Mouse (Mus musculus): ENCODE data around the gene Ifit2. TPM values are rescaled to one million over a fixed set of nuclear protein-coding genes. Genes with fewer than 3 reads are reported as not detected.

Gene Ifit2
- polyA plus RNA-seq, 1 experiment from 2014 or later: 3.7 TPM

GRCm38 (mm10) chr19:34554061-34554460, 3.6 kb downstream of the Ifit2 start:
- H3K27me3 ChIP-seq (ENCODE audit: control insufficient read depth, insufficient read depth, low read length): no peaks in the 10 kb centered on the region
- no peak overlapping the region for H3K27ac ChIP-seq (ENCODE audit: low read depth, low read length)
- no peak for DNase-seq (ENCODE audit: low spot score)
- no peak overlapping the region for H3K4me2 ChIP-seq (replicated peaks; ENCODE audit: low read depth, low read length)
- no peak overlapping the region for H3K9ac ChIP-seq (ENCODE audit: low read depth, low read length)
- no peaks in the 10 kb centered on the region for H3K9me3 ChIP-seq (ENCODE audit: control insufficient read depth, low read length)
- no peak for ATAC-seq (ENCODE audit: low FRiP score)
- no peaks in the 10 kb centered on the region for H3K4me1 ChIP-seq (replicated peaks; ENCODE audit: control insufficient read depth, insufficient read depth, low read length)
- no peaks in the 10 kb centered on the region for H3K36me3 ChIP-seq (ENCODE audit: control insufficient read depth, insufficient read depth, low read length)
- no peak overlapping the region for H3K4me3 ChIP-seq (ENCODE audit: low read depth, low read length)

GRCm38 (mm10) chr19:34556621-34557020, 6.1 kb downstream of the Ifit2 start:
- Histone ChIP-seq H3K27me3 (ENCODE audit: control insufficient read depth, insufficient read depth, low read length) (no peaks in the 10 kb centered on the region), H3K4me2 (replicated peaks; ENCODE audit: low read depth, low read length) (no peak overlapping the region), H3K9ac (ENCODE audit: low read depth, low read length) (no peak overlapping the region), H3K4me3 (ENCODE audit: low read depth, low read length) (no peak overlapping the region), H3K9me3 (ENCODE audit: control insufficient read depth, low read length) (no peaks in the 10 kb centered on the region), H3K36me3 (ENCODE audit: control insufficient read depth, insufficient read depth, low read length) (no peaks in the 10 kb centered on the region), H3K4me1 (replicated peaks; ENCODE audit: control insufficient read depth, insufficient read depth, low read length) (no peaks in the 10 kb centered on the region), H3K27ac (ENCODE audit: low read depth, low read length) (no peak overlapping the region)
- no peak for ATAC-seq (ENCODE audit: low FRiP score)
- WGBS: 86% methylated on average over 3 of the region's 3 CpGs
- DNase-seq (ENCODE audit: low spot score): no peak

GRCm38 (mm10) chr19:34562556-34562955, 12.1 kb downstream of the Ifit2 start:
- DNase-seq (ENCODE audit: low spot score) (no peak), ATAC-seq (ENCODE audit: low FRiP score) (no peak)
- Histone ChIP-seq H3K27ac (ENCODE audit: low read depth, low read length) (no peak overlapping the region), H3K9me3 (ENCODE audit: control insufficient read depth, low read length) (no peaks in the 10 kb centered on the region), H3K4me1 (replicated peaks; ENCODE audit: control insufficient read depth, insufficient read depth, low read length) (no peaks in the 10 kb centered on the region), H3K4me2 (replicated peaks; ENCODE audit: low read depth, low read length) (no peak overlapping the region), H3K36me3 (ENCODE audit: control insufficient read depth, insufficient read depth, low read length) (no peaks in the 10 kb centered on the region), H3K9ac (ENCODE audit: low read depth, low read length) (no peak overlapping the region), H3K27me3 (ENCODE audit: control insufficient read depth, insufficient read depth, low read length) (no peaks in the 10 kb centered on the region), H3K4me3 (ENCODE audit: low read depth, low read length) (no peak overlapping the region)

GRCm38 (mm10) chr19:34566178-34566784, 15.8 kb downstream of the Ifit2 start:
- no peaks in the 10 kb centered on the region for H3K36me3 ChIP-seq (ENCODE audit: control insufficient read depth, insufficient read depth, low read length)
- no peak overlapping the region for H3K4me3 ChIP-seq (ENCODE audit: low read depth, low read length)
- no peak overlapping the region for H3K9ac ChIP-seq (ENCODE audit: low read depth, low read length)
- no peaks in the 10 kb centered on the region for H3K4me1 ChIP-seq (replicated peaks; ENCODE audit: control insufficient read depth, insufficient read depth, low read length)
- no peak for ATAC-seq (ENCODE audit: low FRiP score)
- whole genome bisulfite sequencing: 83% methylated on average over 1 of the region's 1 CpGs
- no peaks in the 10 kb centered on the region for H3K9me3 ChIP-seq (ENCODE audit: control insufficient read depth, low read length)
- no peak for DNase-seq (ENCODE audit: low spot score)
- no peaks in the 10 kb centered on the region for H3K27me3 ChIP-seq (ENCODE audit: control insufficient read depth, insufficient read depth, low read length)
- no peak overlapping the region for H3K27ac ChIP-seq (ENCODE audit: low read depth, low read length)
- H3K4me2 ChIP-seq (replicated peaks; ENCODE audit: low read depth, low read length): no peak overlapping the region

GRCm38 (mm10) chr19:34568988-34569895, 18.7 kb downstream of the Ifit2 start:
- no peaks in the 10 kb centered on the region for H3K4me1 ChIP-seq (replicated peaks; ENCODE audit: control insufficient read depth, insufficient read depth, low read length)
- ATAC-seq (ENCODE audit: low FRiP score): no peak
- H3K4me2 ChIP-seq (replicated peaks; ENCODE audit: low read depth, low read length): no peak overlapping the region
- H3K9me3 ChIP-seq (ENCODE audit: control insufficient read depth, low read length): no peaks in the 10 kb centered on the region
- H3K27me3 ChIP-seq (ENCODE audit: control insufficient read depth, insufficient read depth, low read length): no peaks in the 10 kb centered on the region
- no peak for DNase-seq (ENCODE audit: low spot score)
- H3K9ac ChIP-seq (ENCODE audit: low read depth, low read length): no peak overlapping the region
- no peak overlapping the region for H3K4me3 ChIP-seq (ENCODE audit: low read depth, low read length)
- H3K36me3 ChIP-seq (ENCODE audit: control insufficient read depth, insufficient read depth, low read length): no peaks in the 10 kb centered on the region
- H3K27ac ChIP-seq (ENCODE audit: low read depth, low read length): no peak overlapping the region
- 78% methylated on average over 7 of the region's 7 CpGs for WGBS

GRCm38 (mm10) chr19:34569896-34570476, 19.5 kb downstream of the Ifit2 start:
- Histone ChIP-seq H3K36me3 (ENCODE audit: control insufficient read depth, insufficient read depth, low read length) (no peaks in the 10 kb centered on the region), H3K9me3 (ENCODE audit: control insufficient read depth, low read length) (no peaks in the 10 kb centered on the region), H3K9ac (ENCODE audit: low read depth, low read length) (no peak overlapping the region), H3K4me3 (ENCODE audit: low read depth, low read length) (no peak overlapping the region), H3K4me2 (replicated peaks; ENCODE audit: low read depth, low read length) (no peak overlapping the region), H3K27me3 (ENCODE audit: control insufficient read depth, insufficient read depth, low read length) (no peaks in the 10 kb centered on the region), H3K4me1 (replicated peaks; ENCODE audit: control insufficient read depth, insufficient read depth, low read length) (no peaks in the 10 kb centered on the region), H3K27ac (ENCODE audit: low read depth, low read length) (no peak overlapping the region)
- ATAC-seq (ENCODE audit: low FRiP score): no peak
- WGBS: 76% methylated on average over 4 of the region's 4 CpGs
- no peak for DNase-seq (ENCODE audit: low spot score)

- Histone ChIP-seq H3K4me2 (replicated peaks; ENCODE audit: low read depth, low read length) (no peak overlapping the region), H3K27ac (ENCODE audit: low read depth, low read length) (no peak overlapping the region), H3K9me3 (ENCODE audit: control insufficient read depth, low read length) (no peaks in the 10 kb centered on the region), H3K27me3 (ENCODE audit: control insufficient read depth, insufficient read depth, low read length) (no peaks in the 10 kb centered on the region), H3K4me3 (ENCODE audit: low read depth, low read length) (no peak overlapping the region), H3K36me3 (ENCODE audit: control insufficient read depth, insufficient read depth, low read length) (no peaks in the 10 kb centered on the region), H3K9ac (ENCODE audit: low read depth, low read length) (no peak overlapping the region), H3K4me1 (replicated peaks; ENCODE audit: control insufficient read depth, insufficient read depth, low read length) (no peaks in the 10 kb centered on the region)
- ATAC-seq (ENCODE audit: low FRiP score): no peak
- WGBS: 94% methylated on average over 1 of the region's 1 CpGs
- no peak for DNase-seq (ENCODE audit: low spot score)
These were observed 20.6 kb downstream of the Ifit2 start for GRCm38 (mm10) chr19:34571080-34571479.

GRCm38 (mm10) chr19:34573650-34574049, 23.2 kb downstream of the Ifit2 start:
- no peak overlapping the region for H3K4me2 ChIP-seq (replicated peaks; ENCODE audit: low read depth, low read length)
- H3K27ac ChIP-seq (ENCODE audit: low read depth, low read length): no peak overlapping the region
- WGBS: 89% methylated on average over 5 of the region's 5 CpGs
- no peak for ATAC-seq (ENCODE audit: low FRiP score)
- no peaks in the 10 kb centered on the region for H3K27me3 ChIP-seq (ENCODE audit: control insufficient read depth, insufficient read depth, low read length)
- H3K4me1 ChIP-seq (replicated peaks; ENCODE audit: control insufficient read depth, insufficient read depth, low read length): no peaks in the 10 kb centered on the region
- no peaks in the 10 kb centered on the region for H3K9me3 ChIP-seq (ENCODE audit: control insufficient read depth, low read length)
- no peak for DNase-seq (ENCODE audit: low spot score)
- H3K9ac ChIP-seq (ENCODE audit: low read depth, low read length): no peak overlapping the region
- no peak overlapping the region for H3K4me3 ChIP-seq (ENCODE audit: low read depth, low read length)
- H3K36me3 ChIP-seq (ENCODE audit: control insufficient read depth, insufficient read depth, low read length): no peaks in the 10 kb centered on the region

GRCm38 (mm10) chr19:34577121-34577520, 26.6 kb downstream of the Ifit2 start:
- Histone ChIP-seq H3K27me3 (ENCODE audit: control insufficient read depth, insufficient read depth, low read length) (no peaks in the 10 kb centered on the region), H3K4me1 (replicated peaks; ENCODE audit: control insufficient read depth, insufficient read depth, low read length) (no peaks in the 10 kb centered on the region), H3K9ac (ENCODE audit: low read depth, low read length) (no peak overlapping the region), H3K27ac (ENCODE audit: low read depth, low read length) (no peak overlapping the region), H3K4me3 (ENCODE audit: low read depth, low read length) (no peak overlapping the region), H3K4me2 (replicated peaks; ENCODE audit: low read depth, low read length) (no peak overlapping the region), H3K36me3 (ENCODE audit: control insufficient read depth, insufficient read depth, low read length) (no peaks in the 10 kb centered on the region), H3K9me3 (ENCODE audit: control insufficient read depth, low read length) (no peaks in the 10 kb centered on the region)
- DNase-seq (ENCODE audit: low spot score): no peak
- 75% methylated on average over 1 of the region's 1 CpGs for WGBS
- no peak for ATAC-seq (ENCODE audit: low FRiP score)
